Mouse (Mus musculus) left cerebral cortex, postnatal 10 days (tissue): ENCODE data around the gene Bcdin3d. TPM values are rescaled to one million over a fixed set of nuclear protein-coding genes. Genes with fewer than 3 reads are reported as not detected.
"Not testable (repeated sequence)": the region's sequence is repeated elsewhere in the genome, so short reads cannot be mapped to it uniquely, and the experiment has no call there.

Experiments
- DNase-seq, 2 experiments: peaks; one replicate each; pipeline ENCODE4 v3.0.0; 2021 to 2022; ENCODE audit warnings: low spot score in 2 of 2, mixed read lengths in 1 of 2; ENCODE audit errors: extremely low spot score in 1 of 2
- intact Hi-C: fragments of 180-260 bp; cut with DNase I; formaldehyde crosslinking; loops from one replicate; pipeline ENCODE4 v1.15.1; 2025
- total RNA-seq, 2 experiments: library from RNA; stranded (reverse); gene quantifications; 2 replicates each; pipeline ENCODE4 v1.2.3; 2021

Gene Bcdin3d
- total RNA-seq, 2 experiments from 2014 or later, result 4.3 to 4.8 TPM

- intact Hi-C loops, result no loop called here
- DNase-seq, result no peak
Observed at GRCm38 (mm10) chr15:99449751-99450280, 24.7 kb downstream of the Bcdin3d start.

- intact Hi-C loops, result no loop called here
- DNase-seq, result peak; percentile 53 to 85
Observed at GRCm38 (mm10) chr15:99449131-99449750, 25.3 kb downstream of the Bcdin3d start.

GRCm38 (mm10) chr15:99446136-99446535 lies 28.4 kb downstream of the Bcdin3d start:
- DNase-seq, intact Hi-C loops: not testable (repeated sequence)

GRCm38 (mm10) chr15:99445567-99445966 lies 29.0 kb downstream of the Bcdin3d start:
- intact Hi-C loops, result no loop called here
- DNase-seq, result no peak

GRCm38 (mm10) chr15:99442358-99442757 lies 32.2 kb downstream of the Bcdin3d start:
- intact Hi-C loops, result no loop called here
- DNase-seq, result no peak

GRCm38 (mm10) chr15:99440816-99441457 lies 33.6 kb downstream of the Bcdin3d start:
- intact Hi-C loops, result no loop called here
- DNase-seq, result no peak

- intact Hi-C loops, result no loop called here
- peak; percentile 31 to 75 for DNase-seq
Observed at GRCm38 (mm10) chr15:99440112-99440815, 34.3 kb downstream of the Bcdin3d start.

GRCm38 (mm10) chr15:99438966-99439698 lies 35.4 kb downstream of the Bcdin3d start:
- intact Hi-C loops, result no loop called here
- DNase-seq, result no peak

GRCm38 (mm10) chr15:99433913-99434312 lies 40.6 kb downstream of the Bcdin3d start:
- no peak for DNase-seq
- intact Hi-C loops, result no loop called here

- intact Hi-C loops, result no loop called here
- DNase-seq, result no peak
Observed at GRCm38 (mm10) chr15:99433081-99433718, 41.3 kb downstream of the Bcdin3d start.

- intact Hi-C loops, result no loop called here
- no peak for DNase-seq
Observed at GRCm38 (mm10) chr15:99431967-99432366, 42.6 kb downstream of the Bcdin3d start.

GRCm38 (mm10) chr15:99431504-99431903 lies 43.0 kb downstream of the Bcdin3d start:
- intact Hi-C loops, result no loop called here
- no peak for DNase-seq

GRCm38 (mm10) chr15:99431063-99431462 lies 43.5 kb downstream of the Bcdin3d start:
- intact Hi-C loops, result no loop called here

GRCm38 (mm10) chr15:99430394-99430793 lies 44.1 kb downstream of the Bcdin3d start:
- no peak for DNase-seq
- intact Hi-C loops, result no loop called here

More at GRCm38 (mm10) chr15:99431063-99431462, 43.5 kb downstream of the Bcdin3d start:
- no peak for DNase-seq

- no peak for DNase-seq
- intact Hi-C loops, result no loop called here
Observed at GRCm38 (mm10) chr15:99423884-99424283, 50.6 kb downstream of the Bcdin3d start.

- intact Hi-C loops, result no loop called here
- DNase-seq, result no peak
Observed at GRCm38 (mm10) chr15:99423131-99423530, 51.4 kb downstream of the Bcdin3d start.

- no peak for DNase-seq
- intact Hi-C loops, result no loop called here
Observed at GRCm38 (mm10) chr15:99422551-99422950, 52.0 kb downstream of the Bcdin3d start.

- intact Hi-C loops, result no loop called here
- no peak for DNase-seq
Observed at GRCm38 (mm10) chr15:99421676-99422075, 52.9 kb downstream of the Bcdin3d start.

- intact Hi-C loops, result no loop called here
- peak in 1 of 2 experiments; percentile 68 for DNase-seq
Observed at GRCm38 (mm10) chr15:99421152-99421551, 53.4 kb downstream of the Bcdin3d start.
